Mouse (Mus musculus) liver, adult 2 months (tissue): Measurements from ENCODE around the gene Mylk4. TPM values are rescaled to one million over a fixed set of nuclear protein-coding genes. Genes with fewer than 3 reads are reported as not detected.

ENCODE experiments used
- DNase-seq: peaks from one replicate; pipeline ENCODE4 v3.0.0-alpha.2; 2011; ENCODE audit warnings: low read depth, low spot score; ENCODE audit errors: extremely low read depth
- H3K27ac ChIP-seq: fragments of 200-500 bp; replicated peaks from 2 replicates; pipeline ENCODE4 v1.5.1; 2012; ENCODE audit warnings: low read depth, mild to moderate bottlenecking, control low read depth, inconsistent platforms, low read length; ENCODE audit not compliant: insufficient read depth
- H3K27me3 ChIP-seq: fragments of 200-500 bp; 2 replicates; pipeline ENCODE4 v1.6.1; 2012; ENCODE audit warnings: mild to moderate bottlenecking, moderate library complexity, low read length, inconsistent platforms; ENCODE audit not compliant: control insufficient read depth, insufficient read depth
- H3K36me3 ChIP-seq: fragments of 200-500 bp; 2 replicates; pipeline ENCODE4 v1.6.1; 2012; ENCODE audit warnings: low read length, inconsistent platforms; ENCODE audit not compliant: control insufficient read depth, insufficient read depth
- H3K4me1 ChIP-seq: fragments of 200-500 bp; 2 replicates; pipeline ENCODE4 v1.6.1; 2011; ENCODE audit warnings: low read length; ENCODE audit not compliant: control insufficient read depth, insufficient read depth
- H3K4me3 ChIP-seq: fragments of 200-500 bp; 2 replicates; pipeline ENCODE4 v1.5.1; 2011; ENCODE audit warnings: low read depth, mild to moderate bottlenecking, control low read depth, low read length, moderate library complexity; ENCODE audit not compliant: insufficient read depth
- H3K79me2 ChIP-seq: fragments of 200-500 bp; 2 replicates; pipeline ENCODE4 v1.6.1; 2012; ENCODE audit warnings: inconsistent platforms, mild to moderate bottlenecking, low read length, moderate library complexity; ENCODE audit not compliant: control insufficient read depth, insufficient read depth
- H3K9ac ChIP-seq: fragments of 200-500 bp; 2 replicates; pipeline ENCODE4 v1.6.1; 2012; ENCODE audit warnings: low read depth, mild to moderate bottlenecking, control low read depth, inconsistent platforms, low read length
- CTCF ChIP-seq: fragments of 200-500 bp; IDR thresholded peaks from 2 replicates; pipeline ENCODE4 v1.5.1; 2011; ENCODE audit warnings: low read depth, low read length, control low read depth
- POLR2A ChIP-seq: fragments of 200-500 bp; IDR thresholded peaks from 2 replicates; pipeline ENCODE4 v1.6.1; 2011; ENCODE audit warnings: low read length, control low read depth; ENCODE audit not compliant: insufficient read depth; ENCODE audit errors: extremely low read depth
- WGBS: fragments of 180-500 bp; shearing (Covaris S2); methylation state at CpG from one replicate; pipeline ENCODE4 v1.1.7; 2018; 5-methylcytosine and 5-hydroxymethylcytosine counted together
- polyA plus RNA-seq: library from polyadenylated mRNA; depleted of rRNA; stranded (reverse); fragments of >200 nt; gene quantifications from 2 replicates; pipeline ENCODE4 v1.2.3, GENCODE M21; 2012
- total RNA-seq: library from RNA; depleted of rRNA; stranded (reverse); fragments of >200 nt; gene quantifications from 2 replicates; pipeline ENCODE4 v1.2.3, GENCODE M21; 2014

The Mylk4 gene
- total and polyA plus RNA-seq, 2 experiments, result 0.37 TPM; not detected in 1

DNA sequence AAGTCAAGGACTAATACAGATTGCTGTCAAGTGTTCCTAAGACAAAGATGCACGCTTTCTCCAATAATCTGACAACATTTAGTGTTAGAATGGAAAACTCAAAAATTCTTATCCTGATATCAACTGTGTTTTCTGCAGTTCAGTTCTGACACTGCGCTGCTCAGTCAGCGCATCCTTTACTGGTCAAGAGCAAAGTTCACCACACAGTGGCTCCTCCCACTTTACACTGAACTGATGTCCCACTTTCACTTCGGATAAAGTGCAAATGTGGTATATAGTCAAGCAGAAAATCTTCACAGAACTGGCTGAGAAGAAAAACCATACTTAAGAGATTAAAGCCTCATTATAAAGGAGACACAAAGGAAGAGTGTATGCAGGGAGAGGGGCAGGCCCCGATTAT lies 11.4 kb upstream of the Mylk4 start:
- Histone ChIP-seq H3K27ac (peak overlapping the region; percentile 99), H3K36me3 (no peaks in the 10 kb centered on the region), H3K9ac (no peak overlapping the region), H3K4me1 (peaks cover 10% of the 10 kb centered on the region), H3K27me3 (no peaks in the 10 kb centered on the region), H3K4me3 (no peak overlapping the region), H3K79me2 (no peaks in the 10 kb centered on the region)
- peak; percentile 89 for DNase-seq
- TF ChIP-seq POLR2A, result no peak
- no peak for TF ChIP-seq CTCF
- WGBS, result 34% methylated on average over 5 of the region's 5 CpGs

GRCm38 (mm10) chr13:32794619-32795018 lies 10.9 kb upstream of the Mylk4 start:
- Histone ChIP-seq H3K36me3 (no peaks in the 10 kb centered on the region), H3K4me1 (peaks cover 10% of the 10 kb centered on the region), H3K9ac (peak overlapping the region; percentile 48; the same call in 1 of the 2 replicates), H3K27ac (peak overlapping the region; percentile 99), H3K27me3 (no peaks in the 10 kb centered on the region), H3K4me3 (no peak overlapping the region), H3K79me2 (no peaks in the 10 kb centered on the region)
- peak; percentile 97 for DNase-seq
- WGBS, result 23% methylated on average over 2 of the region's 2 CpGs
- no peak for TF ChIP-seq CTCF
- TF ChIP-seq POLR2A, result no peak

- WGBS, result 83% methylated on average over 4 of the region's 4 CpGs
- TF ChIP-seq POLR2A (no peak), CTCF (no peak)
- DNase-seq, result no peak
- peaks cover 4% of the 10 kb centered on the region for H3K4me1 ChIP-seq
- H3K4me3 ChIP-seq, result no peak overlapping the region
- no peaks in the 10 kb centered on the region for H3K36me3 ChIP-seq
- H3K27me3 ChIP-seq, result no peaks in the 10 kb centered on the region
- no peak overlapping the region for H3K9ac ChIP-seq
- H3K79me2 ChIP-seq, result no peaks in the 10 kb centered on the region
- H3K27ac ChIP-seq, result no peak overlapping the region
Measured at GRCm38 (mm10) chr13:32789781-32790180, 6.0 kb upstream of the Mylk4 start.

DNA sequence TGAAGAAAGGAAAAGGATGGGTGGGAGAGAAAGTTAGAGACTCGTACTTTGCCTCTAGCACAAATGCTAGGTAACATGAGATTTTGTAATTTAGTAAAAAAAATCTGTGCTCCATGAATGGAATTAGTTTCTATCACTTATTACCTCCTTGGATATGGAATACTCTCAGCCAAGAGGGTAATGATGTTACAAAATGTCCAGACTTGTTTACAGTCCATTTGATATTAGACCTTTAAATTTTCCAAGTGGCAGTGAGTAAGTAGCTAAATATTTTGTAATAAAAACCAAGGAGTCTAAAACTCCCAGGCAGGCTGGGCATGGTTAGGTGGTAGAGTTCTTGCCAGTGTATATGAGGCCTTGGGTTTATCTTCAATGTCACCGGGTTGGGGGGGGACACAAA lies 3.8 kb upstream of the Mylk4 start:
- Histone ChIP-seq H3K4me3 (no peak overlapping the region), H3K4me1 (no peaks in the 10 kb centered on the region), H3K27ac (no peak overlapping the region), H3K27me3 (no peaks in the 10 kb centered on the region), H3K36me3 (no peaks in the 10 kb centered on the region), H3K79me2 (no peaks in the 10 kb centered on the region), H3K9ac (no peak overlapping the region)
- DNase-seq, result no peak
- WGBS, result 81% methylated on average over 2 of the region's 2 CpGs
- TF ChIP-seq CTCF (no peak), POLR2A (no peak)

- no peaks in the 10 kb centered on the region for H3K36me3 ChIP-seq
- no peaks in the 10 kb centered on the region for H3K4me1 ChIP-seq
- no peak overlapping the region for H3K27ac ChIP-seq
- no peak overlapping the region for H3K9ac ChIP-seq
- no peaks in the 10 kb centered on the region for H3K79me2 ChIP-seq
- no peak overlapping the region for H3K4me3 ChIP-seq
- DNase-seq, result no peak
- WGBS, result 61% methylated on average over 5 of the region's 5 CpGs
- no peaks in the 10 kb centered on the region for H3K27me3 ChIP-seq
- TF ChIP-seq POLR2A (no peak), CTCF (peak; percentile 34; the same call in 1 of the 2 replicates)
Measured at GRCm38 (mm10) chr13:32783055-32783454, 699 bp downstream of the Mylk4 start.

DNA sequence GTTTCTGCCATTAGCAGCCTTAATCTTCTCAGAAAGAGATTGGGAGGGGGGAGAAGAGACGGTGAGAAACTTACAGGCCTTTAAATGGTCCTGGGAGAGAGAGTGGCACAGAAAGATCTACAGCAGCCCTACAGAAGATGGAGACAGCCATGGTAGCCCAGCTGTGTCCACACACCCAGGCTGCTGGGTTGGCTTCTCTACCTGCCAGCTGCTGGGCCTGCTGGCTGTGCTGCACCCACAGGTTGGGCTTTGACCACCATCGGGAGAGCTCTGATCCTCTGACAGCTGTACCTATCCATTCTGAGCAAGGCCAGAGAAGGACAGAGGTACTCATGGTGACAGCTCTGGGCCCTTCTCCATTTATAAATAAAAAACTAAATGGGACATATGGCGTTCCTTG lies 4.9 kb downstream of the Mylk4 start:
- Histone ChIP-seq H3K27ac (no peak overlapping the region), H3K27me3 (no peaks in the 10 kb centered on the region), H3K36me3 (no peaks in the 10 kb centered on the region), H3K79me2 (no peaks in the 10 kb centered on the region), H3K4me3 (no peak overlapping the region), H3K4me1 (no peaks in the 10 kb centered on the region), H3K9ac (no peak overlapping the region)
- DNase-seq, result no peak
- TF ChIP-seq CTCF (no peak), POLR2A (no peak)
- 83% methylated on average over 3 of the region's 3 CpGs for WGBS
